8 mouse cellular contexts compared by ENCODE assay signal in the genomic region with DNA sequence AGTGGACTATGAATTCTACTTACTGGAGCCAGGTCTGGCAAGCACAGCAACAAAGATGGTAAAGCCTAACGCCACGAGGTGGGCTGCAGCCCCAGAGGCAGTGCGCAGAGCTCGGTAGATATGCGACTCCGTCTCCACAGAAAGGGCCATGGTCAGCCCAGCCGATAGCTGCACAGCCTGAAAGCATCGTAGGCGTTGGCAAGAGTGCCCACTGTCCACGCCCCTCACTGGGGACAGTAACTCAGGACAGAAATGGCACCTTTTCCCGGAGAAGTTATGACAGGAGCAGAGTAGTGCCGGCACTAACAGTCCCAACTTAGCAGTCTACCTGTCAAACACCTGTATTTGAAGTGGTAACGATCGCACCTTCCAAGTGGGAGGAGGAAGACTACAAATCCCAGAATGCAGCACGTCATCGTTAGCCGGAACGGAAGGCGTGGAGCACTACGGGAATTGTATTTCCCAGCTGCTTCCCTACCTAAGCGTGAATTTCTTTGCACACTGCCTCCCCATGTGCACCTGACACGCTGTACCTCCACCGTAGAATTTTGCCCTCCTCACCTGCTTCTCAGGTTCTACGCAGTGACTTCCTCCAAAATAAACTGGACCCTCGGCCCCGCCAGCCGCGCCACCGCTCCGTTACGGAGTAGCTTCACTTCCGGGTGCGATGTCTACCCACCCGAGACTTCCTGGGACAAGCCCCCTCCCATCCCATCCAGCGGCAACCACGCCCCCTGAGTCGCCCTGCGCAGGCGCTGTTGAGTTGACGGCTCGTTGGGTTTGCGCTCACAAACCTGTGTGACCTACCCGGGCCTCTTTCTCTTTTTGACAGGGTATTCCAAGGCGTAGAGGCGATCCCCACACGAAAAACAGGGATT. TPM values are rescaled to one million over a fixed set of nuclear protein-coding genes. Genes with fewer than 3 reads are reported as not detected.
DNase-seq lines count a peak whose midpoint lies in the region; ATAC-seq and TF ChIP-seq lines count a peak whose summit lies in the region.

Gene Cyb561d2 (minus strand): TSS at position 720 of the 878 bp plus-strand sequence.
Gene Nprl2 (plus strand): TSS at position 753 of the 878 bp plus-strand sequence.

- peaks cover 25% of the 10 kb centered on the region for H3K36me3 ChIP-seq in ES-E14 (ENCODE audit: control insufficient read depth, insufficient read depth, low read length, poor library complexity, severe bottlenecking)
- peaks cover 46% of the 10 kb centered on the region for H3K36me3 ChIP-seq in forebrain, embryonic 15.5 days
- H3K36me3 ChIP-seq in lung, embryonic 14.5 days (ENCODE audit: insufficient read depth), result peaks cover 59% of the 10 kb centered on the region
- peaks cover 17% of the 10 kb centered on the region for H3K36me3 ChIP-seq in thymus, adult 2 months (ENCODE audit: control insufficient read depth, insufficient read depth, low read length)

- peak; percentile 69; the same call in 1 of the 2 replicates for TF ChIP-seq POLR2A in olfactory bulb, adult 2 months (IDR thresholded peaks at IDR 0.05; ENCODE audit: insufficient read depth, low read depth, low read length)
- TF ChIP-seq POLR2A in thymus, adult 2 months (IDR thresholded peaks at IDR 0.05; ENCODE audit: control insufficient read depth, extremely low read depth, insufficient read depth, low read length, poor library complexity), result peak; percentile 74

- in situ Hi-C loops in ES-E14 (cut with MboI; ENCODE audit: low sequenced_read_pairs in 2 of 2, unreplicated experiment in 2 of 2), result no loop called here

- H3K27me3 ChIP-seq in forebrain, embryonic 15.5 days, result no peaks in the 10 kb centered on the region
- no peaks in the 10 kb centered on the region for H3K27me3 ChIP-seq in lung, embryonic 14.5 days (ENCODE audit: insufficient read depth, low read length)
- H3K27me3 ChIP-seq in thymus, adult 2 months (ENCODE audit: control insufficient read depth, insufficient read depth, low read length), result no peaks in the 10 kb centered on the region

- H3K4me1 ChIP-seq in ES-E14 (ENCODE audit: control insufficient read depth in 2 of 2, insufficient read depth in 2 of 2, low read length in 2 of 2, poor library complexity in 1 of 2), result peaks cover 0 to 11% of the 10 kb centered on the region in 2 experiments; a peak in 2 of 4 replicates
- H3K4me1 ChIP-seq in forebrain, embryonic 15.5 days, result peaks cover 46% of the 10 kb centered on the region
- peaks cover 9% of the 10 kb centered on the region; the same call in 1 of the 2 replicates for H3K4me1 ChIP-seq in lung, embryonic 14.5 days (ENCODE audit: insufficient read depth)
- H3K4me1 ChIP-seq in olfactory bulb, adult 2 months (ENCODE audit: control insufficient read depth, insufficient read depth, low read length), result peaks cover 27% of the 10 kb centered on the region
- H3K4me1 ChIP-seq in thymus, adult 2 months (replicated peaks; ENCODE audit: control insufficient read depth, insufficient read depth, low read length), result peaks cover 32% of the 10 kb centered on the region

- H3K4me3 ChIP-seq in ES-E14 (ENCODE audit: insufficient read depth in 1 of 2, low read depth in 1 of 2, low read length in 2 of 2, poor library complexity in 1 of 2, severe bottlenecking in 1 of 2), result peak within 1 kb of the TSS; percentile 80 to 93
- H3K4me3 ChIP-seq in forebrain, embryonic 15.5 days, result peak within 1 kb of the TSS; percentile 89
- H3K4me3 ChIP-seq in layer of hippocampus, adult 2 months, result peak within 1 kb of the TSS; percentile 70
- peak within 1 kb of the TSS; percentile 63 for H3K4me3 ChIP-seq in lung, embryonic 14.5 days (ENCODE audit: low read depth, low read length)
- H3K4me3 ChIP-seq in olfactory bulb, adult 2 months (ENCODE audit: insufficient read depth, low read depth, low read length), result peak within 1 kb of the TSS; percentile 68
- peak within 1 kb of the TSS; percentile 85 for H3K4me3 ChIP-seq in thymus, adult 2 months (ENCODE audit: control insufficient read depth, insufficient read depth, low read length)

- ATAC-seq in forebrain, embryonic 15.5 days (replicated peaks), result peak; percentile 89
- ATAC-seq in lung, embryonic 14.5 days (ENCODE audit: insufficient read depth), result peak; percentile 81

- H3K4me2 ChIP-seq in forebrain, embryonic 15.5 days (replicated peaks), result peak within 1 kb of the TSS; percentile 77
- peak within 1 kb of the TSS; percentile 97 for H3K4me2 ChIP-seq in lung, embryonic 14.5 days

- peak; percentile 96 for DNase-seq in ES-E14 (ENCODE audit: low read depth, low spot score)
- DNase-seq in cerebellum, adult 11-12 months, result peak; percentile 93
- DNase-seq in heart, postnatal 25 days (ENCODE audit: low spot score), result peak; percentile 91
- peak; percentile 92 to 96 for DNase-seq in layer of hippocampus, adult 2 months (ENCODE audit: low spot score in 2 of 2)
- peak; percentile 96 for DNase-seq in lung, embryonic 14.5 days
- peak; percentile 97 for DNase-seq in thymus, adult 2 months

- intact Hi-C loops in heart, postnatal 25 days (cut with DNase I), result no loop called here

- peak within 1 kb of the TSS; percentile 80 for H3K9ac ChIP-seq in ES-E14 (ENCODE audit: insufficient read depth, low read depth, low read length, poor library complexity, severe bottlenecking)
- H3K9ac ChIP-seq in forebrain, embryonic 15.5 days (replicated peaks), result peak within 1 kb of the TSS; percentile 65
- peak within 1 kb of the TSS; percentile 61 for H3K9ac ChIP-seq in lung, embryonic 14.5 days

- no peak within 1 kb of the TSS for H3K27ac ChIP-seq in ES-E14 (ENCODE audit: insufficient read depth, low read depth, low read length, poor library complexity, severe bottlenecking)
- peak within 1 kb of the TSS; percentile 66 for H3K27ac ChIP-seq in forebrain, embryonic 15.5 days (replicated peaks)
- H3K27ac ChIP-seq in layer of hippocampus, adult 2 months, result peak within 1 kb of the TSS; percentile 88
- peak within 1 kb of the TSS; percentile 18; the same call in 1 of the 2 replicates for H3K27ac ChIP-seq in lung, embryonic 14.5 days (ENCODE audit: low read depth)
- peak within 1 kb of the TSS; percentile 48; the same call in 1 of the 2 replicates for H3K27ac ChIP-seq in olfactory bulb, adult 2 months (ENCODE audit: insufficient read depth, low read depth, low read length)
- H3K27ac ChIP-seq in thymus, adult 2 months (ENCODE audit: control insufficient read depth, insufficient read depth, low read length), result peak within 1 kb of the TSS; percentile 11; the same call in 1 of the 2 replicates

- no peaks in the 10 kb centered on the region for H3K9me3 ChIP-seq in ES-E14 (ENCODE audit: control insufficient read depth, insufficient read depth, low read depth, low read length)
- no peaks in the 10 kb centered on the region for H3K9me3 ChIP-seq in forebrain, embryonic 15.5 days
- H3K9me3 ChIP-seq in lung, embryonic 14.5 days (ENCODE audit: low read depth, low read length), result no peaks in the 10 kb centered on the region

- whole genome bisulfite sequencing in forebrain, embryonic 15.5 days, result under 1% methylated on average over 46 of the region's 46 CpGs
- under 1% methylated on average over 46 of the region's 46 CpGs for WGBS in lung, embryonic 14.5 days
- under 1% methylated on average over 46 of the region's 46 CpGs for WGBS in olfactory bulb, adult 2 months
- WGBS in thymus, adult 2 months, result under 1% methylated on average over 46 of the region's 46 CpGs

- no peak for TF ChIP-seq CTCF in layer of hippocampus, adult 2 months (conservative IDR thresholded peaks at IDR 0.05)
- no peak for TF ChIP-seq CTCF in lung, embryonic 14.5 days (IDR thresholded peaks at IDR 0.05; ENCODE audit: low read depth)
- TF ChIP-seq CTCF in olfactory bulb, adult 2 months (IDR thresholded peaks at IDR 0.05; ENCODE audit: insufficient read depth, low read depth, low read length), result no peak
- TF ChIP-seq CTCF in thymus, adult 2 months (IDR thresholded peaks at IDR 0.05; ENCODE audit: borderline replicate concordance, control insufficient read depth, extremely low read depth, insufficient read depth, low read length, poor library complexity), result no peak

TF ChIP-seq in ES-E14, 5 proteins besides CTCF, POLR2A, EP300 and RAD21:
- TF ChIP-seq MAFK (IDR thresholded peaks at IDR 0.05; ENCODE audit: insufficient read depth, low read depth, low read length), result no peak
- peak; percentile 98 for TF ChIP-seq HCFC1 (IDR thresholded peaks at IDR 0.05; ENCODE audit: borderline replicate concordance, insufficient read depth, low read length)
- TF ChIP-seq CHD2 (IDR thresholded peaks at IDR 0.05; ENCODE audit: low read depth, low read length), result peak; percentile 17; the same call in 1 of the 2 replicates
- no peak for TF ChIP-seq ZNF384 (IDR thresholded peaks at IDR 0.05; ENCODE audit: low read depth, low read length)

RNA-seq across cellular contexts. Expression of gene Cyb561d2, which starts in this region (rescaled TPM):
- total RNA-seq in ES-E14 (2012; rRNA removed), result 25.3 and 35.2 TPM in 2 replicates
- polyA plus RNA-seq in forebrain, embryonic 15.5 days (2015; fragmentation: Nextera tagmentation; extraction: Ambion mirVana), result 34.7 and 36.0 TPM in 2 replicates
- 1 to 10 TPM; 3.1 to 3.5 TPM for total RNA-seq in heart, postnatal 25 days (2021)
- total RNA-seq in layer of hippocampus, adult 2 months (2021), result 10 to 100 TPM; 13.8 to 15.3 TPM
- polyA plus RNA-seq in lung, embryonic 14.5 days (2014; fragmentation: Nextera tagmentation; extraction: Ambion mirVana), result 22.9 and 23.0 TPM in 2 replicates
- not detected in 2 replicates for polyA plus RNA-seq in olfactory bulb, adult 2 months (2012; ENCODE audit: insufficient read depth, insufficient read length, low replicate concordance, missing spikeins)
- 78.7 and 84.3 TPM in 2 replicates for polyA plus RNA-seq in thymus, adult 2 months (2012; rRNA removed)

RNA-seq across cellular contexts. Expression of gene Nprl2, which starts in this region (rescaled TPM):
- 21.2 and 30.5 TPM in 2 replicates for total RNA-seq in ES-E14 (2012; rRNA removed)
- polyA plus RNA-seq in forebrain, embryonic 15.5 days (2015; fragmentation: Nextera tagmentation; extraction: Ambion mirVana), result 74.9 and 78.7 TPM in 2 replicates
- total RNA-seq in heart, postnatal 25 days (2021), result 10 to 100 TPM; 17.3 to 18.9 TPM
- total RNA-seq in layer of hippocampus, adult 2 months (2021), result 10 to 100 TPM; 44.2 to 45.2 TPM
- 32.9 and 34.6 TPM in 2 replicates for polyA plus RNA-seq in lung, embryonic 14.5 days (2014; fragmentation: Nextera tagmentation; extraction: Ambion mirVana)
- polyA plus RNA-seq in olfactory bulb, adult 2 months (2012; ENCODE audit: insufficient read depth, insufficient read length, low replicate concordance, missing spikeins), result not detected in 2 replicates
- polyA plus RNA-seq in thymus, adult 2 months (2012; rRNA removed), result 74.5 and 83.5 TPM in 2 replicates

Comparison
In these comparisons a context has a peak if more than half of its experiments do, and no peak if none do; other contexts are left out.
1. RNA of gene Cyb561d2 (polyA plus RNA-seq): 78.7 to 84.3 TPM in thymus, adult 2 months, 34.7 to 36.0 TPM in forebrain, embryonic 15.5 days and 22.9 to 23.0 TPM in lung, embryonic 14.5 days; not detected in olfactory bulb, adult 2 months; every median in the first group is over 10 times any median in the second.
2. Peak in every context shown above with its lines, with median percentiles within 50 percentile points of each other: DNase-seq, H3K4me3 ChIP-seq and H3K9ac ChIP-seq.